Mouse (Mus musculus): Measurements from ENCODE around the gene Rab5b. TPM values are rescaled to one million over a fixed set of nuclear protein-coding genes. Genes with fewer than 3 reads are reported as not detected.
A peak's percentile ranks its signal among the peaks of the same experiment; 100 is the strongest.
"Not testable (repeated sequence)": the region's sequence is repeated elsewhere in the genome, so short reads cannot be mapped to it uniquely, and the experiment has no call there.

Rab5b gene
- 16.2 and 22.1 TPM in 2 replicates for total RNA-seq (2014; fragmentation: Nextera tagmentation)
- total RNA-seq (2017): 16.6 and 19.1 TPM in 2 replicates

DNA sequence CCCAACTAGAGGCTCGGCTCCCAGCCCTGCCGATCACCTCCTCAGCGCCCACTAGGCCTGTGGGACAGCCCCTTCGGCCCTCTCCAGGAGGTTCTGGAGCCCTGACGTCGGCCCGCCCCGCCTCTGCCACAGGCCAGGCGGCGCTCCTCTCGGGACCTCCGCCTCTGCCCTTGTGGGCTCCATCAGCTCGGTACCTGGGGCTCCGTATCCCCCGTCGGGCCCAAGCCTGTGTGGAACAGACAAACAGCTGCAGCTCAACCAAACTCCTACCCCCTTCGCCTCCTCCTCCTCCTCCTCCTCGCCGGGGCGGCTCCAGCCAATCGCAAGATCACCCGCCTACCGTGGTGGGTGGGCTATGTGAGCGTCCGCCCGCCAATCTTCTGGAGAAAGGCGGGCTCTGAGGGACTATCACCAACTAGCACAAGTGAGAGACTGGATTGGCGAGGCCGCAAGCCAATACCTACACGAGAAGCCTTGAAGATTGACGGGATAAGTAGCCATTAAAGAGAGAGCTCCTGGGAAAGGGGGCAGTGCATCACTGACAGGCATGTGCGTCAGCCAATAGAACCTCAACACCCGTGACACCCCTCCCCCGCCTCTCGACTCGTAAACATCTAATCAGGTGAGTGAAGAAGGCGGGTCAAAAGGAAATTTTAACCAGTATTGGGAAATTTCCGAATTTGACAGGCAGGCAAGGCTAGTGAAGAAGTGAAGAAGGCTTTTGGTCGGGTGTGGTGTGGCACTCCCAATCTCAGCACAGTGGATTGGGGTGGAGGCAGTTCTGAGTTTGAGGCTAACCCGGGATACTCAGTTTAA, at the start of gene Rab5b:
Gene Rab5b, minus strand, starts transcription at position 273 of the 816 bp plus-strand sequence.
- ATAC-seq (replicated peaks; ENCODE audit: low FRiP score, low TSS enrichment, poor library complexity, severe bottlenecking): peak; percentile 97

DNA sequence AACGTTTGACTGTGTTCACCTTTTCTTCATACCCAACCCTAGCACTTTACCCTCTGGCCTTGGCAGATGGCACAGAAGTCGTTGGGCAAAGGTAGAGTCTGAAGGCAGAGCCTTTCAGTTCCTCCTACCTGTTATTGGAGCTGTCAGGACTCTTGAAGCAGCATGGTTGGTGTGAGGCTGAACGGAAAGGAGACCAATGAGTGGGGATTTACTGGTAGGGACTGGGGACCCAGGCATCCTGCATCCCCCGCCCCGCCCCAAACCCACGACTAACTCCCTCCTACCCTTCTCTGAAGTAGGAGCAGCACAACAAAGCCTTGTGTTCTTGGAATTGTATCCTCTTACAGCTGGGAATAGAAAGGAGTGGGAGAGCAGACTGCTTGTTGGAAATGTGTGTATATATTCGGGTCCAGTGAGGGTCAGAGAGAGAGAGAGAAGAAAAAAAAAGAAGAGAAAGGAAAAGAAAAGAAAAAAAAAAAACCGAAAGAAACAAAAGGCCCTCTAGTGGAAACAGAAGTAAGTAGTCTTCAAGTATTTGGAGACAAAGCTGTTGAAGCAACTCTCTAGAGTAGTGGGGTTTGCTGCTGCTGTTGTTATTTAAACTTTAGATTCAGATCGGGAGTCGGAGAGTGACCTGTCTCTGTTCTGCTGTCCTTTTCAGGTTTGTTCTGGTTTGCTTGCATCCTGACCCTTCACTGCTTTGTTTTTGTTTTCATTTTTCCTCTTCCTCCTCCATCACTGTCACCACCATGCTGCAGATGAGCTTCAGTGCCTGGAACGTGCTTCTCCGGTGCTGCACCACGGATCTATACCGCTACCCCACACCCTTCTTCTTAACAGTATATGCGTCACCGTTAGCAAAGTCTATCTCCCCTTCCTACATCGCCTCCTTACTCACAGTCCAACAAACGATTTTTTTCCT, 48.9 kb upstream of the Rab5b start, which contains the start of gene Dgka:
Gene Dgka, minus strand, starts transcription at position 176 of the 922 bp plus-strand sequence.
- ATAC-seq (replicated peaks; ENCODE audit: low FRiP score, low TSS enrichment, poor library complexity, severe bottlenecking): no peak

DNA sequence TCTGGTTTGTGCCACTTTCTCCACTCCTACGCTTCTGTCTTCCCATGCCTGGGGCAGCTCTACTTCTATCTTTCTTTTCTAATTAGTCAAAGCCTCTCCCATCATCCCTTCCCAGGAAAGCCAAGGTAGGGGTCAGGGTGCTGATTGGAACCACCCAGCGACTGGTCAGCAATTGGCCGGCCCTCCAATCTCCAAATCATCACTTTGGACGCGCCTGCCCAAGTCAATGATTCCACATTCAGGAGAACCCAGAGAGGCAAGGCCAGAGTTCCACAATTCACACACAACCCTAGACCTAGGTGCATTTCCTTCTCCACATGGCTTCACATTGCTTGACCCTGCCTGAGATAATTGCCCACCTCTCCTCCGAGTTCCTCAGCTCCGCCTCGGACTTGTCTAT, 48.1 kb upstream of the Rab5b start:
- no peak for ATAC-seq (replicated peaks; ENCODE audit: low FRiP score, low TSS enrichment, poor library complexity, severe bottlenecking)

GRCm38 (mm10) chr10:128743791-128744191, 47.7 kb upstream of the Rab5b start:
- no peak for ATAC-seq (replicated peaks; ENCODE audit: low FRiP score, low TSS enrichment, poor library complexity, severe bottlenecking)

DNA sequence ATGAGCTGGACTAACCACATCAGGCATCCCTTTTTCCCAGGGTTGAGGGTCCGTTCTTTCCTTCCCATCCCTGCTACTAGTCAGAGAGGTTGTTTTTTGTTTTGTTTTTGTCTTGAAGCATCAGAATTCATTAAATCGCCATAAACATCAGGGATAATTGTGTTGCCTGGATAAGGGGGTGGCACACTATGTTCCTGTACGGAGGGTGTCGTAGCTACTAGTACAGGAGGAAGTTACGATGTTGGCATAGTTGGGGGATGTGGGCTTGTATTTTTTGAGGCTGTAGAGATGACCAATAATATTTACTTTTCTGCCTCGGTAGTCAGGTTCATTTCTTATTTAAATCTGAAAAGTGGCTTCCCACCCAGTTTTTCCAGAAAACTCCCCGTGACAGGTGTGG, 47.2 kb upstream of the Rab5b start:
- no peak for ATAC-seq (replicated peaks; ENCODE audit: low FRiP score, low TSS enrichment, poor library complexity, severe bottlenecking)

- ATAC-seq (replicated peaks; ENCODE audit: low FRiP score, low TSS enrichment, poor library complexity, severe bottlenecking): no peak
Measured at GRCm38 (mm10) chr10:128742616-128743015, 46.6 kb upstream of the Rab5b start.

- 0 out of 2 replicates have a peak, but pooled peaks have one; percentile 48 for ATAC-seq (replicated peaks; ENCODE audit: low FRiP score, low TSS enrichment, poor library complexity, severe bottlenecking)
Measured at GRCm38 (mm10) chr10:128740296-128740695, 44.2 kb upstream of the Rab5b start.

DNA sequence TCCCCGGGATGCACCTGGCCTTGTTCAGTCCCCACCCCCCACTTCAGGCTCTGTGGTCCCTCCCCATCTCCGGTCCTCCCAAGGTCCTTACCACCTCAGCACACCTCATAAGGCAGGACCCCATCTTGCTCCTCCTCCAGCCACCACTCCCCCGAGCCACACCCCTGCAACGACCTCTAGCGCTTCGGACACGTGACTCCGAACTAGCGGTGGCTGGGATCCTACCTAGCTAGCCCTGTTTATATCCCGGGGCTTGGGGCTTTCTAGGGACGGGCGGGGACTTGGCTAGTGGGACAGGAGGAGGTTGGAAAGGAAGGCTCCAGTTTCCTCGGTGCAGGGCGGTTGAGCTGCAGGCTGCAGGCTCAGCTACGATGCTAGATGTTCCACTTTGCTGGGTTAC, 41.4 kb upstream of the Rab5b start:
- ATAC-seq (replicated peaks; ENCODE audit: low FRiP score, low TSS enrichment, poor library complexity, severe bottlenecking): 0 out of 2 replicates have a peak, but pooled peaks have one; percentile 28

- no peak for ATAC-seq (replicated peaks; ENCODE audit: low FRiP score, low TSS enrichment, poor library complexity, severe bottlenecking)
Measured at GRCm38 (mm10) chr10:128731992-128732391, 35.9 kb upstream of the Rab5b start.

DNA sequence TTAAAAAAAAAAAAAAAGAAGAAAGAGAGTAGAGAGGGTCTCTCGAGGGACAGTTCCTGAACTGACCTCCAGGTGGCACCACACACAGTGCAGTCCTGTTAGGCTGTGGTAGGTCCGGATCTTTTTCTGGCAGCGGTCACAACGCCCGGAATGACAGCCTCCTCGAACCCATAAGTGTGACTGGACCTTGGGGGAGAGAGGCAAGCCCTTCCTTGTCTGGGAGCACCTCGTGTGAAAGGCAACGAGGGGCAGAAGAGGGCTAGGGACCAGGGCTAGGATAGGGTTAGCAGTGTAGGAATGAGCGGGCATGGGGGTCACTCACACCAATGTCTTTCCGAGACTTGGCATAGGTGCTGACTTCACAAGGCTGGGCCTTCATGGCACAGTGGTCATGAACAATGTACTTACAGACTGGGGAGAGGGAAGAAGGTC, 35.0 kb upstream of the Rab5b start:
- peak; percentile 79 for ATAC-seq (replicated peaks; ENCODE audit: low FRiP score, low TSS enrichment, poor library complexity, severe bottlenecking)

GRCm38 (mm10) chr10:128728059-128728458, 32.0 kb upstream of the Rab5b start:
- no peak for ATAC-seq (replicated peaks; ENCODE audit: low FRiP score, low TSS enrichment, poor library complexity, severe bottlenecking)

DNA sequence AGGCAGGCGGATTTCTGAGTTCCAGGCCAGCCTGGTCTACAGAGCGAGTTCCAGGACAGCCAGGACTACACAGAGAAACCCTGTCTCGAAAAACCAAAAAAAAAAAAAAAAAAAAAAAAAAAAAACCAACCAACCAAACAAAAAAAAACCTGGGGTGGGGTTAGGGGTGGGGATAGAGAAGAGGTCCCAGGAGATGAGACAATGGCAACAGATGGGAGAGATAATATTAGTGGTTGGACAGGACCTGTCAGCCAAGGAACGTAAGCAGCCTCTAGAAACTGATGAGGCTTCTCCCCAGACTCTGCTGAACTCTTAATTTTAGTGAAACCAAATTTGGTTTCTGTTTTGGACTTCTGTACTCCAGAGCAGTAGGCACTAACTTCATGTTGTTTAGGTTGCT, 29.4 kb upstream of the Rab5b start:
- peak; percentile 79 for ATAC-seq (replicated peaks; ENCODE audit: low FRiP score, low TSS enrichment, poor library complexity, severe bottlenecking)

DNA sequence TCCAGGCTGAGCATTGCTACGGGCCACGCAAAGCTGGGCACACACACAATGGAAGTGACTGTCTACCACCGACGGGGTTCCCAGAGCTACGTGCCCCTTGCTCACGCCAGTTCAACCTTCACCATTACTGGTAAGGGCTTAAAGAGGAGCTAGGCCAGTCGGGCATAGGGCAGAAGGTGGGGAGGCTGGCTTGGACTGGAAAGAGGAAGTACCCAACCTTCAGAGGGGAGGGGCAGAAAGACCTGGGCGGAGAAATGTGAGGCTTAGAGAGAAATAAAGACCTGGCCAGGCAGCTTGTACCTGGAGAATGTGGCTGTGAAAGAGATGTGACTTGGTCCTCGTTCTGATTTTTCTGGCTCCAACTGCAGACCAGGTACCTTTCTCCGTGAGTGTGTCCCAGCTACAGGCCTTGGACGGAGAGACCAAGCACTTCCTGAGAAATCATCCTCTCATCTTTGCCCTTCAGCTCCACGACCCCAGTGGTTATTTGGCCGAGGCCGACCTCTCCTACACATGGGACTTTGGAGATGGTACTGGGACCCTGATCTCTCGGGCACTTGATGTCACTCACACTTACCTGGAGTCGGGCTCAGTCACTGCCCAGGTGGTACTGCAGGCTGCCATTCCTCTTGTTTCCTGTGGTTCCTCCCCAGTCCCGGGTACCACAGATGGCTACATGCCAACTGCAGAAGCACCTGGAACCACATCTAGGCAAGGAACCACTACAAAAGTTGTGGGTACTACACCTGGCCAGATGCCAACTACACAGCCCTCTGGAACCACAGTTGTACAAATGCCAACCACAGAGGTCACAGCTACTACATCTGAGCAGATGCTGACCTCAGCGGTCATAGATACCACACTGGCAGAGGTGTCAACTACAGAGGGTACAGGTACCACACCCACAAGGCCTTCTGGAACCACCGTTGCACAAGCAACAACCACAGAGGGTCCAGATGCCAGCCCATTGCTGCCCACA, 19.8 kb upstream of the Rab5b start:
- ATAC-seq (replicated peaks; ENCODE audit: low FRiP score, low TSS enrichment, poor library complexity, severe bottlenecking): peak; percentile 73

- ATAC-seq (replicated peaks; ENCODE audit: low FRiP score, low TSS enrichment, poor library complexity, severe bottlenecking): not testable (repeated sequence)
Measured at GRCm38 (mm10) chr10:128711318-128711717, 15.3 kb upstream of the Rab5b start.

- 0 out of 2 replicates have a peak, but pooled peaks have one; percentile 12 for ATAC-seq (replicated peaks; ENCODE audit: low FRiP score, low TSS enrichment, poor library complexity, severe bottlenecking)
Measured at GRCm38 (mm10) chr10:128705317-128705693, 9.2 kb upstream of the Rab5b start.

GRCm38 (mm10) chr10:128704491-128705316, 8.6 kb upstream of the Rab5b start, which contains the start of gene Cdk2:
TSS of gene Cdk2 (minus strand) at chr10:128705031.
- peak; percentile 86 for ATAC-seq (replicated peaks; ENCODE audit: low FRiP score, low TSS enrichment, poor library complexity, severe bottlenecking)

GRCm38 (mm10) chr10:128703895-128704294, 7.8 kb upstream of the Rab5b start, which contains the start of gene Pmel:
TSS of gene Pmel (plus strand) at chr10:128704195.
- no peak for ATAC-seq (replicated peaks; ENCODE audit: low FRiP score, low TSS enrichment, poor library complexity, severe bottlenecking)

All from megakaryocyte-erythroid progenitor cell, adult 5-6 weeks (primary cell).